Mouse (Mus musculus): Measurements from ENCODE around the gene Olfr1360.

Gene Olfr1360

GRCm38 (mm10) chr13:21677305-21677704 lies at the start of gene Olfr1360:
Gene Olfr1360 (minus strand): TSS chr13:21677405.
- no peak for DNase-seq (ENCODE audit: low spot score in 2 of 2)

GRCm38 (mm10) chr13:21722993-21723836 lies 46.0 kb upstream of the Olfr1360 start:
- DNase-seq (ENCODE audit: low spot score in 2 of 2): no peak

GRCm38 (mm10) chr13:21722373-21722925 lies 45.2 kb upstream of the Olfr1360 start:
- no peak for DNase-seq (ENCODE audit: low spot score in 2 of 2)

- DNase-seq (ENCODE audit: low spot score in 2 of 2): peak; percentile 71 to 77
These were observed 44.7 kb upstream of the Olfr1360 start, which contains the start of gene Hist1h2bm for GRCm38 (mm10) chr13:21721757-21722372. Gene Hist1h2bm (plus strand): TSS chr13:21722044.

DNA sequence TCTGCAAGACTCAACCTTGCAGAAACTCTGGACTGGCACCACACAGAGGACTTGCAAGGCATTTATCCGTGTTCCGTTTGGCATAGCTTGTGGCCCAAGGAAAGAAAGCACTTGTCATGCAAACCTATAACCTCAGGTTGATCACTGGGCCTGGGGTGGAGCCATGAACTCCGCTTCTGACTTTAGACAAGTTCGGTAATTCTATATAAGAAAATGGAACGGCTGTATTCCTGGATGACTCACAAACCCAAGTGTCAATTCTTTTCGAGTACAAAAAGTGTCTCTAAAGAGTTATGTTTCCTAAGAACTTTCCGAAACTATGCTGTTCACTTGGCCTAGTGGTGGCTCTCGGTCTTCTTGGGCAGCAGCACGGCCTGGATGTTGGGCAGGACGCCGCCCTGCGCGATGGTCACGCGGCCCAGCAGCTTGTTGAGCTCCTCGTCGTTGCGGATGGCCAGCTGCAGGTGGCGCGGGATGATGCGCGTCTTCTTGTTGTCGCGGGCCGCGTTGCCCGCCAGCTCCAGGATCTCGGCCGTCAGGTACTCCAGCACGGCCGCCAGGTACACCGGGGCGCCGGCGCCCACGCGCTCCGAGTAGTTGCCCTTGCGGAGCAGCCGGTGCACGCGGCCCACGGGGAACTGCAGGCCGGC lies 44.0 kb upstream of the Olfr1360 start:
- peak in 1 of 2 experiments; percentile 21 for DNase-seq (ENCODE audit: low spot score in 2 of 2)

GRCm38 (mm10) chr13:21718381-21719080 lies 41.3 kb upstream of the Olfr1360 start:
- DNase-seq (ENCODE audit: low spot score in 2 of 2): no peak

DNA sequence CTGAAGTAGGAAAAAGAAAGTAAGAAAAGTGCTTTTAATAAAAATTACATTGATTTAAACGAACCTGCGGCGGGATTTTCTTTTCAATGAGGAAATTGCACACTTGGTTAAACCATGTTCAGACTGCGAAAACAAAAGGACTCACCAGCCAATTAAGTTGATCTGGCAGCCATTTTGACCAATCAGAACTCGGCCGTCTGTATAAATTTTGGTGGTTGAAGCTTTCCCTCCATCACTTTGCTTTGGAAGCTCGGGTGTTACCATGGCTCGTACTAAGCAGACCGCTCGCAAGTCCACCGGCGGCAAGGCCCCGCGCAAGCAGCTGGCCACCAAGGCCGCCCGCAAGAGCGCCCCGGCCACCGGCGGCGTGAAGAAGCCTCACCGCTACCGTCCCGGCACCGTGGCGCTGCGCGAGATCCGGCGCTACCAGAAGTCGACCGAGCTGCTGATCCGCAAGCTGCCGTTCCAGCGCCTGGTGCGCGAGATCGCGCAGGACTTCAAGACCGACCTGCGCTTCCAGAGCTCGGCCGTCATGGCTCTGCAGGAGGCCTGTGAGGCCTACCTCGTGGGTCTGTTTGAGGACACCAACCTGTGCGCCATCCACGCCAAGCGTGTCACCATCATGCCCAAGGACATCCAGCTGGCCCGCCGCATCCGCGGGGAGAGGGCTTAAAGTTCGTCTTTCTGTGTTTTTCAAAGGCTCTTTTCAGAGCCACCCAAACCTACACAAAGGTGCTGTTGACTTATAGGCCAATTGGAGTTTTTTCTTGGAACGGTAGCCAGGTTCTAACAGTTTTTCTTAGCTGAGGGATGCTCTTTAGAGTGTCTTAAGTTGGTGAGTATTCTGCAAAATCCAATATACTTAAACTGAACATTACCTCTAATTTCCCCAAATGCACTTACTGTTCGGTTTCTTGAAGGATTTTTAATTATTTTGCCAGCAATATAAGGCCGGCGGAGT lies 40.5 kb upstream of the Olfr1360 start, which contains the start of gene Hist1h3h:
Gene Hist1h3h, plus strand, starts transcription at position 263 of the 961 bp plus-strand sequence.
- peak; percentile 87 to 91 for DNase-seq (ENCODE audit: low spot score in 2 of 2)

- DNase-seq (ENCODE audit: low spot score in 2 of 2): peak in 1 of 2 experiments; percentile 18
These were observed 39.6 kb upstream of the Olfr1360 start for GRCm38 (mm10) chr13:21716540-21717391.

GRCm38 (mm10) chr13:21715864-21716539 lies 38.8 kb upstream of the Olfr1360 start, which contains the start of the genes Hist1h2bl and Hist1h2ai:
Gene Hist1h2bl (minus strand): TSS chr13:21716143.
Gene Hist1h2ai (plus strand): TSS chr13:21716422.
- DNase-seq (ENCODE audit: low spot score in 2 of 2): peak; percentile 86 to 87

DNA sequence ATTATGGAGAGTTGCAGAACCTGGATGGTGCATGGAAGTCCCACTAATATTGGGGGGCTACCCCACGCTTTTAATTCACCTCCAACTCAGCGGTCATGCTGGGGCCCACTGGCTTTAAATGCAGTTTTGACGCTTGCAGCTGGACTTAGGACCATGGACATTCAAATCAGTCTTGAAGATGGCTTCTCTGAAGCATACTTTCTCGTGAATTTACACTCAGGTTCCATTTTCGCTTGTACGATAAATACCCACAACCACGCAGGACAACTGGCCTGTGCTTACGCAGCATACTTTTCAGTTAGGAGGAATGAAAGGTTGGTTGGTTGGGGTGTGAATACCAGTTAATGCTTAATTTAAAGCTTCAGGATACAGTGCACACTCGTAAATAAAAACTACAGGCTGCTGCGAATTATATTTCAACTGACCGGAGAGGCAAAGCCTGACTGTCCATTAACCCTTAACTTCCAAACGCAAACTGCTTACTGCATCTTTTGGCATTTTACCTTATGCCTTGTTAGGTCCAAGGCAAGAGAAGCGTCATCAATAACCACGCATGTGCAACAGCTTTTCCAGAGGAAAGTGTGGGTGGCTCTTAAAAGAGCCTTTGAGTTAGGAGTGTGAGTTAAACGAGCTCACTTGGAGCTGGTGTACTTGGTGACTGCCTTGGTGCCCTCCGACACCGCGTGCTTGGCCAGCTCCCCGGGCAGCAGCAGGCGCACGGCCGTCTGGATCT lies 38.1 kb upstream of the Olfr1360 start:
- peak; percentile 21 to 27 for DNase-seq (ENCODE audit: low spot score in 2 of 2)

DNA sequence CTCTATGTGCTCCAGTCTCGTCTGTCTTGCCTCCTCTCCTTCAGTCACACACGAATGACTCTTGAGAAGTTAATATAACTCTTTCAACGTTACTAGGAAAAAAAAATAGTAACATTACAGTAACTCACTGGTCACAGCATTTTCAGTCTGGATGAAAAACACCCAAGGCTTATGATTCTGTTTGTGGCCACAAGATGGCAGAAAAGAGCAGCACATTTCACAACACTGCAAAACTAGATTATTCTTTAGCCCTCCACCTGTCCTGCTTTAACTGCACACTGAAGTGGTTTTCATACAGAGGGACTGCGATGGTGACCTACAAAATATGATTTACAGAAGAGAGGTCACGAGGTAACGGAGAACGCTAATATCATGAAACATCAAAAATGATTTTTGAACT lies 37.5 kb upstream of the Olfr1360 start:
- peak; percentile 37 to 59 for DNase-seq (ENCODE audit: low spot score in 2 of 2)

GRCm38 (mm10) chr13:21711698-21712097 lies 34.5 kb upstream of the Olfr1360 start:
- no peak for DNase-seq (ENCODE audit: low spot score in 2 of 2)

DNA sequence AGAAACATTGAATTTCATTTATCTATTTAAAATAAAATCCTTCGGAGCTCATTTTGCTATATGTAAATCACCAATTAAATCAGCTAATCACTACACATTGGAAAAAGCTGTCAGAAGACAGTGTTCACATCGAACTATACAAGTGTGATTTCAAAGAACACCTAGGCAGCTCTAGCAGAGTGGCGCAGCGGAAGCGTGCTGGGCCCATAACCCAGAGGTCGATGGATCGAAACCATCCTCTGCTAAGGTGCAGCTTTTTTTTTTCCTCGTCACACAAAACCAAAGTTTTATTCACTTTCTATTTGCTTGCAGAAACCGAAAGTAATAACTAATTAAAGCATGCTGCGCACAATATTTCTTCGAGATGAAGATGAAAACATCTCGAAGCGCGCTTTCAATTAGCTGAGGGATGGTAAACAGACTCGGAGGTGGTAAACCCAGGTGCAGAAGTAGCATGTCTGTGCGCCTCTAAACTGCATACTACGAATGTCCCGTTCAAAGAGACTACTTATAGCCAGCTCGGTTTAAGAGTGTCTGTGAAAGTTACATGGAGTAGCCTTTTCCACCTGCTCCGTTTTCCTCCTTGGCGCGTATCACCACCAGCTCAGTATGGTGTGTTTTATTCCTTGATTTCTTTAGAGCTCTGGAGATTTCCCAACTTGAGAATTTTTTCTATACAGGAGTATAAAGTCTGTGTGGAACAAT lies 33.8 kb upstream of the Olfr1360 start:
- DNase-seq (ENCODE audit: low spot score in 2 of 2): peak; percentile 73 to 87

DNA sequence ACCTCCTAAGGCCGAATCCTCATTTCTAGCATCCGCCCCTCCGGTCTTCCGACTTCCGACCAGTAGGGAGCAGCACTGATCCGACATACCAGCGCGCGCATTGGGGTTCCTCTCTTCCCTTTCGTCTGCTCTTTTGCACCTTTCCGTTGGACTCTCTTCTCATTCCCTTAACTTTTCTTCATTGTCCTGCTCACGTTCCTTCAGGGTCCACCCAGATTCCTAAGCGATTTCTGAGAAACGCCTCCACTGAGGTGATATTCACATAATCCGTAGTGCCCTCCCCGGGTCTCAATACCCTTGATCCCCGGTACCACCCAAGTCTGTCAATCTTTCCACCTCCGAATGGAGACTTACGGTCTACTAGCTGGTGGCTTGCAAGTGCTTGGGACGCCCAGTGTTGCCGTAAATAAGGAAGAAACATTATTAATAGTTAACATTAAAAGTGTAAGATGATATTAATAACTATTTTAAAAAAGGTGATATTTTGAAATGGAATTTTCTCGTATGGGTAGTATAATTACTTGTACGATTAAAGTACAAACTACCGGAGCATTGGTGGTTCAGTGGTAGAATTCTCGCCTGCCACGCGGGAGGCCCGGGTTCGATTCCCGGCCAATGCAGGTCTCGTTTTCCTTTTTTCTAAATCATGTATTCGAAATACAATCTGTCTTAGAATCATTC lies 33.0 kb upstream of the Olfr1360 start:
- DNase-seq (ENCODE audit: low spot score in 2 of 2): peak; percentile 78 to 92

DNA sequence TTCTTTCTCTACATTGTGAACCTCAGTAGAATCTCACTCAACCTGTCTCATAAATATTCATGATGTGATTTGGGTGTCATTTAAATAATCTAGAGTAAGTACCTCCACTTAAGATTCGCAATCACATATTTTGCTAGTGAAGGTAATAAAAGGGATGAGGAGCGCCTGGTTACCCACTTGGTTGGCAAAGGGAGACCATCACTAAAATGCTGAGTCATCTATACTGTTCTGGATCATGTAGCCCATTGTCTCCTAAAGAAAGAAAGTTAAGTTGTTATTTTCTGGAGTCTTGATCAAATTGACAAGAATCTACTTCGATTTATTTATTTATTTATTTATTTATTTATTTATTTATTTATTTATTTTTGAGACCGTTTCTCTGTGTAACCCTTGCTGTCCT lies 29.5 kb upstream of the Olfr1360 start:
- no peak for DNase-seq (ENCODE audit: low spot score in 2 of 2)

GRCm38 (mm10) chr13:21697811-21698210 lies 20.6 kb upstream of the Olfr1360 start, which contains the start of gene Olfr1359:
Gene Olfr1359 (plus strand): TSS chr13:21698111.
- DNase-seq (ENCODE audit: low spot score in 2 of 2): no peak
